Mouse (Mus musculus): ENCODE results near the gene Tgfb2. TPM values are rescaled to one million over a fixed set of nuclear protein-coding genes. Genes with fewer than 3 reads are reported as not detected.

Tgfb2 gene
- polyA plus RNA-seq (2015; fragmentation: Nextera tagmentation; extraction: Ambion mirVana) = 14.5 and 15.6 TPM in 2 replicates

- ATAC-seq (replicated peaks) = peak; percentile 63
- Histone ChIP-seq H3K4me1 (peaks cover 24% of the 10 kb centered on the region), H3K27ac (peak within 1 kb of the TSS; percentile 49), H3K36me3 (replicated peaks) (no peaks in the 10 kb centered on the region), H3K4me2 (peak within 1 kb of the TSS; percentile 96), H3K9ac (peak within 1 kb of the TSS; percentile 56), H3K9me3 (no peaks in the 10 kb centered on the region), H3K4me3 (peak within 1 kb of the TSS; percentile 72), H3K27me3 (replicated peaks) (peaks cover 9% of the 10 kb centered on the region; the same call in 1 of the 2 replicates)
- WGBS = 2% methylated on average over 12 of the region's 12 CpGs
These were observed at the start of gene Tgfb2 for GRCm38 (mm10) chr1:186705915-186706248. Gene Tgfb2, minus strand, starts transcription at chr1:186705989.

GRCm38 (mm10) chr1:186749675-186750283 lies 44.0 kb upstream of the Tgfb2 start:
- H3K9ac ChIP-seq = peak overlapping the region; percentile 91
- H3K4me3 ChIP-seq = peak overlapping the region; percentile 89
- no peaks in the 10 kb centered on the region for H3K36me3 ChIP-seq (replicated peaks)
- ATAC-seq (replicated peaks) = peak; percentile 61
- H3K4me1 ChIP-seq = peaks cover 22% of the 10 kb centered on the region
- H3K27me3 ChIP-seq (replicated peaks) = no peaks in the 10 kb centered on the region
- no peaks in the 10 kb centered on the region for H3K9me3 ChIP-seq
- H3K4me2 ChIP-seq = peak overlapping the region; percentile 85
- 34% methylated on average over 10 of the region's 10 CpGs for WGBS
- H3K27ac ChIP-seq = peak overlapping the region; percentile 89

DNA sequence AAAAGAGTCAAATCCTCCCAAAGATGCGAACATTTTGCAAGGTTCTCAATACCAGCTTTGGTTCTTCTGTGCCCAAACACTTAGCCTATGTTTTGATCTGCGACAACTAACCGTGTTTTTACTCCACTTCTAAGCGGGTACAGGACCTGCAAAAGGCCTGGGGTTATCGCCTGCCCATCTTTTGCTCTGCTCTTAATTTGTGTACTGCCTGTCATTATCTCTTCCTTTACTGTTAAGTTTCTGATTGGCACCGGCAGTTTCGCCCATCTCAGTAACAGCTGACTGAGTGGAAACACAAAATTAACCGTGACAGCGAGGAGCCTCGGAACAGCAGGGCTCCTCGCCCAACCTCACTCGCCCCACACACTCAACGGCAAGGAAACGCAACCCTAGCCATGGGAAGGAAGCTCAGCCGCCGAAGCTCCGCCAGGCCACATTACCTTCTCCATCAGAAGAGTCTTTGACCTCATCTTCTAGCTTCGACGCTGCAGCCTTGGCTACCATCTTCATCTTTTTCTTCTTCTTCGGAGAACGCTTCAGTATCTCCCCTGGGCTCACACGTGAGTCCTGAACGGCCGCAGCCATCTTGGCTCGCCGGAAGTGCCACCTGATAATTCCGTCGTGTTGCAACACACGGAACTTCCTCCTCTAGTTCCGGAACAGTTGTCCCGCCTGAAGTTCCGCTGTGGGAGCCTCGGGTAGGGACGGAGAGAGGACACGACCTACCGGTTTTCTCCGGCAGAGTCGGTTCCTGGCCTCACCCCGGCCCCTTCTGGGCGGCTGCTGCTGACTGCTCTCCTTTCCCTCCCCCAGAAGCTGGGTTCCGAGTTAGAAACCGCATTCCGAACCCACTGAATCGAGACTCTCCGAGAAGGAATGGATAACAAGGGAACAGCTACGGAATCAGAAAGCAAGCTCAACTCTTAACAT lies 43.2 kb upstream of the Tgfb2 start, which contains the start of gene Rrp15:
Gene Rrp15 (minus strand): TSS at position 635 of the 930 bp plus-strand sequence.
- H3K27me3 ChIP-seq (replicated peaks) = no peaks in the 10 kb centered on the region
- peak; percentile 93 for ATAC-seq (replicated peaks)
- peak within 1 kb of the TSS; percentile 91 for H3K9ac ChIP-seq
- WGBS = under 1% methylated on average over 46 of the region's 46 CpGs
- H3K4me3 ChIP-seq = peak within 1 kb of the TSS; percentile 89
- H3K36me3 ChIP-seq (replicated peaks) = no peaks in the 10 kb centered on the region
- H3K4me2 ChIP-seq = peak within 1 kb of the TSS; percentile 85
- no peaks in the 10 kb centered on the region for H3K9me3 ChIP-seq
- peaks cover 22% of the 10 kb centered on the region for H3K4me1 ChIP-seq
- peak within 1 kb of the TSS; percentile 89 for H3K27ac ChIP-seq

- no peak overlapping the region for H3K9ac ChIP-seq
- ATAC-seq (replicated peaks) = no peak
- H3K9me3 ChIP-seq = no peaks in the 10 kb centered on the region
- H3K27me3 ChIP-seq (replicated peaks) = no peaks in the 10 kb centered on the region
- peaks cover 17% of the 10 kb centered on the region; the same call in 1 of the 2 replicates for H3K36me3 ChIP-seq (replicated peaks)
- H3K4me2 ChIP-seq = no peak overlapping the region
- no peak overlapping the region for H3K27ac ChIP-seq
- no peak overlapping the region for H3K4me3 ChIP-seq
- WGBS = 90% methylated on average over 7 of the region's 7 CpGs
- H3K4me1 ChIP-seq = no peaks in the 10 kb centered on the region
These were observed 34.0 kb upstream of the Tgfb2 start for GRCm38 (mm10) chr1:186739828-186740227.

GRCm38 (mm10) chr1:186735537-186735936 lies 29.7 kb upstream of the Tgfb2 start:
- Histone ChIP-seq H3K27ac (no peak overlapping the region), H3K4me2 (no peak overlapping the region), H3K4me1 (no peaks in the 10 kb centered on the region), H3K27me3 (replicated peaks) (no peaks in the 10 kb centered on the region), H3K36me3 (replicated peaks) (peaks cover 17% of the 10 kb centered on the region; the same call in 1 of the 2 replicates), H3K9me3 (no peaks in the 10 kb centered on the region), H3K4me3 (no peak overlapping the region), H3K9ac (no peak overlapping the region)
- WGBS = 97% methylated on average over 5 of the region's 5 CpGs
- no peak for ATAC-seq (replicated peaks)

DNA sequence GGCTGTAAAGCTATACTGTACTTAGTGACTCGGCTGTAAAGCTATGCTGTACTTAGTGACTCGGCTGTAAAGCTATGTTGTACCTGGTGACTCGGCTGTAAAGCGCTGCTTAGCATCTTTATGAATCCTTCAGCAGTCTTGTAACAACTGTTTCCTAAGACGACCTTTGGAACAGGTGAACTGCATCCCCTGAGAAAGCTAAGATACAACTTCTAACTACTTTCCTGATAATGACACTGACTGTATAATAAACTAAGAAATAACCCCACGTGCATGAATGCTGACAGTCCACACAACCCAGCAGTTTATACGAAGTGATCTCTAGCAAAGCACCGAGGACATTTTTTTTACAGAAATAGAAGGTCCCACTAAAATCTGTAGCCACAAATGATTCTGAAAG lies 27.3 kb upstream of the Tgfb2 start:
- no peak overlapping the region for H3K9ac ChIP-seq
- H3K4me2 ChIP-seq = no peak overlapping the region
- WGBS = 94% methylated on average over 8 of the region's 8 CpGs
- peaks cover 13% of the 10 kb centered on the region; the same call in 1 of the 2 replicates for H3K36me3 ChIP-seq (replicated peaks)
- ATAC-seq (replicated peaks) = no peak
- no peak overlapping the region for H3K27ac ChIP-seq
- H3K27me3 ChIP-seq (replicated peaks) = no peaks in the 10 kb centered on the region
- no peaks in the 10 kb centered on the region for H3K9me3 ChIP-seq
- H3K4me1 ChIP-seq = no peaks in the 10 kb centered on the region
- H3K4me3 ChIP-seq = no peak overlapping the region

GRCm38 (mm10) chr1:186728778-186729177 lies 23.0 kb upstream of the Tgfb2 start:
- H3K36me3 ChIP-seq (replicated peaks) = no peaks in the 10 kb centered on the region
- no peak overlapping the region for H3K9ac ChIP-seq
- 85% methylated on average over 4 of the region's 4 CpGs for WGBS
- no peaks in the 10 kb centered on the region for H3K9me3 ChIP-seq
- no peak overlapping the region for H3K27ac ChIP-seq
- no peak overlapping the region for H3K4me2 ChIP-seq
- no peaks in the 10 kb centered on the region for H3K27me3 ChIP-seq (replicated peaks)
- ATAC-seq (replicated peaks) = no peak
- no peak overlapping the region for H3K4me3 ChIP-seq
- H3K4me1 ChIP-seq = no peaks in the 10 kb centered on the region

GRCm38 (mm10) chr1:186726117-186726516 lies 20.3 kb upstream of the Tgfb2 start:
- Histone ChIP-seq H3K27ac (no peak overlapping the region), H3K36me3 (replicated peaks) (no peaks in the 10 kb centered on the region), H3K4me3 (no peak overlapping the region), H3K4me1 (no peaks in the 10 kb centered on the region), H3K27me3 (replicated peaks) (no peaks in the 10 kb centered on the region), H3K9me3 (no peaks in the 10 kb centered on the region), H3K4me2 (no peak overlapping the region), H3K9ac (no peak overlapping the region)
- 80% methylated on average over 7 of the region's 7 CpGs for WGBS
- no peak for ATAC-seq (replicated peaks)

DNA sequence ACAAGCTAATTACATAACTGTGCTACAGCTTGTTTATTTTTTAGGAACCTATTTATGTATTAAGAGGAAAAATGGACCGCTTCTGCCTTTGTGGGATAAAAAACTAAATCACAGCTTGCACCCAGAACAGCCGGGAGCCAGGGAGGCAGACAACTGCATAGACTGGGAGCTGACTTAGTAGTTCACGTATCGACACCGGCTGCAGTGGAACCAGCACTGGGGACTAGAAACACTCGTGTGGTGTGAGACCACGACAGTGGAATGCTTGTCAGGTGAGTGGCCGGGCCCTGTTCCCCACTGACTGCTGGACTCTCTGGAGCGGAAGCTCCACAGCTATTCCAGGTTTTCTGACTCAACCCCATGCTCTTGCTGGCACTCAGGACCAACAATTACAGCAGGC lies 16.5 kb upstream of the Tgfb2 start:
- Histone ChIP-seq H3K36me3 (replicated peaks) (no peaks in the 10 kb centered on the region; the same call in 1 of the 2 replicates), H3K4me2 (no peak overlapping the region), H3K9me3 (no peaks in the 10 kb centered on the region), H3K4me1 (no peaks in the 10 kb centered on the region), H3K4me3 (no peak overlapping the region), H3K27me3 (replicated peaks) (no peaks in the 10 kb centered on the region), H3K27ac (no peak overlapping the region), H3K9ac (no peak overlapping the region)
- no peak; the same call in 1 of the 2 replicates for ATAC-seq (replicated peaks)
- WGBS = 87% methylated on average over 9 of the region's 9 CpGs

GRCm38 (mm10) chr1:186721846-186722245 lies 16.1 kb upstream of the Tgfb2 start:
- Histone ChIP-seq H3K27me3 (replicated peaks) (no peaks in the 10 kb centered on the region), H3K4me1 (no peaks in the 10 kb centered on the region), H3K36me3 (replicated peaks) (no peaks in the 10 kb centered on the region; the same call in 1 of the 2 replicates), H3K27ac (no peak overlapping the region), H3K9ac (no peak overlapping the region), H3K9me3 (no peaks in the 10 kb centered on the region), H3K4me2 (no peak overlapping the region), H3K4me3 (no peak overlapping the region)
- ATAC-seq (replicated peaks) = peak; percentile 56
- WGBS = 37% methylated on average over 12 of the region's 12 CpGs

DNA sequence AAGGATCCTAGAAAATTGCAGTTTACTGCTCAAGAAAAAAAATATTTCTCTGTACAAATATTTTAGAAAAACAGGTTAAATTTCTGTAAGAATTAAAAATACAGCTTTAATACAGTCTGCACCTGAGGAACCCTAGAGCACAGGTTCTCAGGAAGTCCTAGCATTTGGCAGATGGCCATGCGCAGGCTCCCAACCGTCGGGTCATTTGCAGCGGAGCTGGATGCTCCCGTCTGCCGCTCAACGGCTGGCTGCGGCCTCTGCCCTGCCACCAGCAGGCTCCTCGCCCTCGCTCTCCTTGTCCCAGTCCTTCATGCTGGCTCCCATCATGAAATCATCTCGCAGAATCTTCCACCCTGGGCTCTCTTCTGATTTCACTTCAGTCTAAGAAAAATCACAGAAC lies 15.4 kb upstream of the Tgfb2 start:
- no peak for ATAC-seq (replicated peaks)
- Histone ChIP-seq H3K36me3 (replicated peaks) (no peaks in the 10 kb centered on the region; the same call in 1 of the 2 replicates), H3K9ac (no peak overlapping the region), H3K4me2 (no peak overlapping the region), H3K27me3 (replicated peaks) (no peaks in the 10 kb centered on the region), H3K9me3 (no peaks in the 10 kb centered on the region), H3K4me1 (no peaks in the 10 kb centered on the region), H3K4me3 (no peak overlapping the region), H3K27ac (no peak overlapping the region)
- WGBS = 96% methylated on average over 11 of the region's 11 CpGs

- no peak for ATAC-seq (replicated peaks)
- no peak overlapping the region for H3K4me2 ChIP-seq
- H3K4me3 ChIP-seq = no peak overlapping the region
- no peaks in the 10 kb centered on the region for H3K27me3 ChIP-seq (replicated peaks)
- H3K36me3 ChIP-seq (replicated peaks) = no peaks in the 10 kb centered on the region; the same call in 1 of the 2 replicates
- WGBS = 92% methylated on average over 9 of the region's 9 CpGs
- no peak overlapping the region for H3K9ac ChIP-seq
- H3K27ac ChIP-seq = no peak overlapping the region
- H3K4me1 ChIP-seq = no peaks in the 10 kb centered on the region
- H3K9me3 ChIP-seq = no peaks in the 10 kb centered on the region
These were observed 13.9 kb upstream of the Tgfb2 start for GRCm38 (mm10) chr1:186719708-186720107.
